Mouse (Mus musculus) ovary, adult 10 weeks (tissue): Measurements from ENCODE around the gene Olfr378. TPM values are rescaled to one million over a fixed set of nuclear protein-coding genes. Genes with fewer than 3 reads are reported as not detected.

Source experiments
- polyA plus RNA-seq: library from polyadenylated mRNA; stranded (reverse); fragments of 350-450 nt; fragmentation: Illumina TruSeq; extraction: RNeasy Lipid Tissue Mini Kit (QIAGEN cat#74804); gene quantifications from one replicate; pipeline ENCODE4 v1.2.3, GENCODE M21; 2014

The Olfr378 gene
- not detected for polyA plus RNA-seq

GRCm38 (mm10) chr11:73428377-73428776 is at the start of gene Olfr378:
TSS of gene Olfr378 (minus strand) at chr11:73428477.

GRCm38 (mm10) chr11:73457408-73457807 is 29.1 kb upstream of the Olfr378 start, which contains the start of gene Olfr380:
TSS of gene Olfr380 (minus strand) at chr11:73457508.

GRCm38 (mm10) chr11:73399514-73399913 is 28.8 kb downstream of the Olfr378 start, which contains the start of gene Olfr1:
TSS of gene Olfr1 (minus strand) at chr11:73399614.

Other genes starting within 250 kb of the Olfr378 start
- gene Ctns, start 229.4 kb downstream of the Olfr378 start, polyA plus RNA-seq, result 9.2 TPM
- gene Shpk, start 229.0 kb downstream of the Olfr378 start, polyA plus RNA-seq, result 1.1 TPM
- not detected for gene Trpv1, start 194.2 kb downstream of the Olfr378 start, polyA plus RNA-seq
- 0.20 TPM for gene Trpv3, start 161.1 kb downstream of the Olfr378 start, polyA plus RNA-seq
- gene Aspa, start 98.9 kb downstream of the Olfr378 start, polyA plus RNA-seq, result 7.9 TPM
- gene Gm49340, start 98.7 kb downstream of the Olfr378 start, polyA plus RNA-seq, result not detected
- gene Spata22, start 98.7 kb downstream of the Olfr378 start, polyA plus RNA-seq, result 0.74 TPM
- gene Olfr20, start 77.7 kb downstream of the Olfr378 start, polyA plus RNA-seq, result not detected
- gene Olfr376, start 57.2 kb downstream of the Olfr378 start, polyA plus RNA-seq, result not detected
- gene Olfr1, start 28.9 kb downstream of the Olfr378 start, polyA plus RNA-seq, result not detected
- gene Olfr380, start 29.0 kb upstream of the Olfr378 start, polyA plus RNA-seq, result not detected
- gene Olfr381, start 63.1 kb upstream of the Olfr378 start, polyA plus RNA-seq, result not detected
- not detected for gene Olfr382, start 88.7 kb upstream of the Olfr378 start, polyA plus RNA-seq
- not detected for gene Olfr385, start 164.5 kb upstream of the Olfr378 start, polyA plus RNA-seq
- not detected for gene Olfr384, start 170.1 kb upstream of the Olfr378 start, polyA plus RNA-seq